Mouse (Mus musculus): ENCODE data around the gene Tnfrsf9.
"Not testable (repeated sequence)": the region's sequence is repeated elsewhere in the genome, so short reads cannot be mapped to it uniquely, and the experiment has no call there.

The Tnfrsf9 gene

GRCm38 (mm10) chr4:150914290-150914733 is at the start of gene Tnfrsf9, which contains the start of gene Park7:
TSS of gene Tnfrsf9 (plus strand) at chr4:150914562.
TSS of gene Park7 (minus strand) at chr4:150914437.
- peak; percentile 94 to 95 for DNase-seq (ENCODE audit: low spot score in 2 of 2)

GRCm38 (mm10) chr4:150865371-150865770 is 49.0 kb upstream of the Tnfrsf9 start:
- peak in 1 of 2 experiments; percentile 26 for DNase-seq (ENCODE audit: low spot score in 2 of 2)

GRCm38 (mm10) chr4:150866069-150866468 is 48.3 kb upstream of the Tnfrsf9 start:
- DNase-seq (ENCODE audit: low spot score in 2 of 2): no peak

- DNase-seq (ENCODE audit: low spot score in 2 of 2): peak in 1 of 2 experiments; percentile 15
Measured at GRCm38 (mm10) chr4:150866494-150866893, 47.9 kb upstream of the Tnfrsf9 start.

- no peak for DNase-seq (ENCODE audit: low spot score in 2 of 2)
Measured at GRCm38 (mm10) chr4:150868161-150868560, 46.2 kb upstream of the Tnfrsf9 start.

- no peak for DNase-seq (ENCODE audit: low spot score in 2 of 2)
Measured at GRCm38 (mm10) chr4:150868859-150869258, 45.5 kb upstream of the Tnfrsf9 start.

GRCm38 (mm10) chr4:150869276-150870197 is 44.8 kb upstream of the Tnfrsf9 start:
- no peak for DNase-seq (ENCODE audit: low spot score in 2 of 2)

GRCm38 (mm10) chr4:150870963-150871391 is 43.4 kb upstream of the Tnfrsf9 start:
- DNase-seq (ENCODE audit: low spot score in 2 of 2): no peak

- peak in 1 of 2 experiments; percentile 12 for DNase-seq (ENCODE audit: low spot score in 2 of 2)
Measured at GRCm38 (mm10) chr4:150871392-150872138, 42.8 kb upstream of the Tnfrsf9 start.

GRCm38 (mm10) chr4:150872139-150872651 is 42.2 kb upstream of the Tnfrsf9 start:
- peak in 1 of 2 experiments; percentile 40 for DNase-seq (ENCODE audit: low spot score in 2 of 2)

GRCm38 (mm10) chr4:150872681-150873080 is 41.7 kb upstream of the Tnfrsf9 start:
- no peak for DNase-seq (ENCODE audit: low spot score in 2 of 2)

- DNase-seq (ENCODE audit: low spot score in 2 of 2): not testable (repeated sequence)
Measured at GRCm38 (mm10) chr4:150874416-150874815, 39.9 kb upstream of the Tnfrsf9 start.

GRCm38 (mm10) chr4:150875393-150875792 is 39.0 kb upstream of the Tnfrsf9 start:
- no peak for DNase-seq (ENCODE audit: low spot score in 2 of 2)

GRCm38 (mm10) chr4:150879631-150880030 is 34.7 kb upstream of the Tnfrsf9 start:
- DNase-seq (ENCODE audit: low spot score in 2 of 2): no peak

- no peak for DNase-seq (ENCODE audit: low spot score in 2 of 2)
Measured at GRCm38 (mm10) chr4:150880364-150880763, 34.0 kb upstream of the Tnfrsf9 start.

GRCm38 (mm10) chr4:150882632-150883031 is 31.7 kb upstream of the Tnfrsf9 start:
- DNase-seq (ENCODE audit: low spot score in 2 of 2): no peak

GRCm38 (mm10) chr4:150887903-150888302 is 26.5 kb upstream of the Tnfrsf9 start:
- DNase-seq (ENCODE audit: low spot score in 2 of 2): no peak

- no peak for DNase-seq (ENCODE audit: low spot score in 2 of 2)
Measured at GRCm38 (mm10) chr4:150888492-150888891, 25.9 kb upstream of the Tnfrsf9 start.

- no peak for DNase-seq (ENCODE audit: low spot score in 2 of 2)
Measured at GRCm38 (mm10) chr4:150889273-150889954, 24.9 kb upstream of the Tnfrsf9 start.

GRCm38 (mm10) chr4:150889955-150890315 is 24.4 kb upstream of the Tnfrsf9 start:
- DNase-seq (ENCODE audit: low spot score in 2 of 2): no peak

GRCm38 (mm10) chr4:150891308-150891707 is 23.1 kb upstream of the Tnfrsf9 start:
- DNase-seq (ENCODE audit: low spot score in 2 of 2): no peak

Data from right cerebral cortex, adult 2 months (tissue).